Mouse (Mus musculus): ENCODE results near the gene Babam1. TPM values are rescaled to one million over a fixed set of nuclear protein-coding genes. Genes with fewer than 3 reads are reported as not detected.
"Not testable (repeated sequence)": the region's sequence is repeated elsewhere in the genome, so short reads cannot be mapped to it uniquely, and the experiment has no call there.

Gene Babam1
- total RNA-seq, 2 experiments from 2014 or later = 98.3 to 102 TPM

GRCm38 (mm10) chr8:71404011-71404410 lies 7.3 kb downstream of the Babam1 start:
- no peak for TF ChIP-seq CTCF (conservative IDR thresholded peaks at IDR 0.05)
- DNase-seq (ENCODE audit: low spot score in 2 of 2) = no peak
- no peak overlapping the region for H3K4me3 ChIP-seq
- H3K27ac ChIP-seq = no peak overlapping the region

GRCm38 (mm10) chr8:71404951-71405351 lies 8.3 kb downstream of the Babam1 start:
- Histone ChIP-seq H3K4me3 (no peak overlapping the region), H3K27ac (no peak overlapping the region; the same call in 1 of the 2 replicates)
- no peak for DNase-seq (ENCODE audit: low spot score in 2 of 2)
- TF ChIP-seq CTCF (conservative IDR thresholded peaks at IDR 0.05) = no peak

- H3K27ac ChIP-seq = peak within 1 kb of the TSS; percentile 58; the same call in 1 of the 2 replicates
- TF ChIP-seq CTCF (conservative IDR thresholded peaks at IDR 0.05) = peak; percentile 83
- H3K4me3 ChIP-seq = peak within 1 kb of the TSS; percentile 52
- peak; percentile 89 to 93 for DNase-seq (ENCODE audit: low spot score in 2 of 2)
These were observed 8.9 kb downstream of the Babam1 start, which contains the start of gene Ankle1 for GRCm38 (mm10) chr8:71405401-71406098. Ankle1 (plus strand) TSS chr8:71406010.

- no peak for DNase-seq (ENCODE audit: low spot score in 2 of 2)
These were observed 9.7 kb downstream of the Babam1 start for GRCm38 (mm10) chr8:71406099-71407015.

GRCm38 (mm10) chr8:71407441-71407840 lies 10.8 kb downstream of the Babam1 start:
- Histone ChIP-seq H3K4me3 (no peak overlapping the region), H3K27ac (no peak overlapping the region)
- DNase-seq (ENCODE audit: low spot score in 2 of 2) = no peak
- no peak for TF ChIP-seq CTCF (conservative IDR thresholded peaks at IDR 0.05)

More at GRCm38 (mm10) chr8:71406099-71407015, 9.7 kb downstream of the Babam1 start:
- TF ChIP-seq CTCF (conservative IDR thresholded peaks at IDR 0.05) = peak; percentile 72
- Histone ChIP-seq H3K4me3 (peak overlapping the region; percentile 52), H3K27ac (no peak overlapping the region)

- TF ChIP-seq CTCF (conservative IDR thresholded peaks at IDR 0.05) = no peak
- DNase-seq (ENCODE audit: low spot score in 2 of 2) = no peak
- H3K27ac ChIP-seq = no peak overlapping the region
- H3K4me3 ChIP-seq = no peak overlapping the region
These were observed 11.6 kb downstream of the Babam1 start for GRCm38 (mm10) chr8:71408231-71408630.

- H3K4me3 ChIP-seq = no peak overlapping the region
- no peak overlapping the region for H3K27ac ChIP-seq
- DNase-seq (ENCODE audit: low spot score in 2 of 2) = no peak
- no peak for TF ChIP-seq CTCF (conservative IDR thresholded peaks at IDR 0.05)
These were observed 15.0 kb downstream of the Babam1 start for GRCm38 (mm10) chr8:71411535-71412273.

- TF ChIP-seq CTCF (conservative IDR thresholded peaks at IDR 0.05) = no peak
- no peak overlapping the region for H3K27ac ChIP-seq
- H3K4me3 ChIP-seq = no peak overlapping the region
- DNase-seq (ENCODE audit: low spot score in 2 of 2) = no peak
These were observed 25.5 kb downstream of the Babam1 start for GRCm38 (mm10) chr8:71422121-71422520.

- H3K27ac ChIP-seq; DNase-seq (ENCODE audit: low spot score in 2 of 2); H3K4me3 ChIP-seq: not testable (repeated sequence)
These were observed 36.3 kb downstream of the Babam1 start for GRCm38 (mm10) chr8:71432935-71433334.

GRCm38 (mm10) chr8:71437041-71437440 lies 40.4 kb downstream of the Babam1 start:
- Histone ChIP-seq H3K4me3 (no peak overlapping the region), H3K27ac (no peak overlapping the region)
- DNase-seq (ENCODE audit: low spot score in 2 of 2) = no peak
- no peak for TF ChIP-seq CTCF (conservative IDR thresholded peaks at IDR 0.05)

- peak; percentile 94 for TF ChIP-seq CTCF (conservative IDR thresholded peaks at IDR 0.05)
- peak in 1 of 2 experiments; percentile 61 for DNase-seq (ENCODE audit: low spot score in 2 of 2)
- Histone ChIP-seq H3K4me3 (no peak overlapping the region), H3K27ac (no peak overlapping the region)
These were observed 44.7 kb downstream of the Babam1 start for GRCm38 (mm10) chr8:71441404-71441803.

- no peak overlapping the region for H3K27ac ChIP-seq
- no peak for TF ChIP-seq CTCF (conservative IDR thresholded peaks at IDR 0.05)
- no peak for DNase-seq (ENCODE audit: low spot score in 2 of 2)
- H3K4me3 ChIP-seq = no peak overlapping the region
These were observed 48.4 kb downstream of the Babam1 start for GRCm38 (mm10) chr8:71445096-71445495.

GRCm38 (mm10) chr8:71451337-71451736 lies 54.7 kb downstream of the Babam1 start:
- Histone ChIP-seq H3K4me3 (no peak overlapping the region), H3K27ac (no peak overlapping the region)
- TF ChIP-seq CTCF (conservative IDR thresholded peaks at IDR 0.05) = no peak
- no peak for DNase-seq (ENCODE audit: low spot score in 2 of 2)

All from layer of hippocampus, adult 2 months (tissue).